Mouse (Mus musculus) bone marrow, adult 2 months (tissue): ENCODE measurements around the gene Sppl2a.

ENCODE experiments used
- CTCF ChIP-seq: fragments of 200-500 bp; IDR thresholded peaks from 2 replicates; pipeline ENCODE4 v1.5.1; 2011; ENCODE audit warnings: low read length, control low read depth; ENCODE audit not compliant: control insufficient read depth, insufficient read depth
- POLR2A ChIP-seq: fragments of 200-500 bp; IDR thresholded peaks from 2 replicates; pipeline ENCODE4 v1.6.1; 2011; ENCODE audit warnings: low read depth, mild to moderate bottlenecking, control low read depth, low read length, borderline replicate concordance; ENCODE audit not compliant: control insufficient read depth

DNA sequence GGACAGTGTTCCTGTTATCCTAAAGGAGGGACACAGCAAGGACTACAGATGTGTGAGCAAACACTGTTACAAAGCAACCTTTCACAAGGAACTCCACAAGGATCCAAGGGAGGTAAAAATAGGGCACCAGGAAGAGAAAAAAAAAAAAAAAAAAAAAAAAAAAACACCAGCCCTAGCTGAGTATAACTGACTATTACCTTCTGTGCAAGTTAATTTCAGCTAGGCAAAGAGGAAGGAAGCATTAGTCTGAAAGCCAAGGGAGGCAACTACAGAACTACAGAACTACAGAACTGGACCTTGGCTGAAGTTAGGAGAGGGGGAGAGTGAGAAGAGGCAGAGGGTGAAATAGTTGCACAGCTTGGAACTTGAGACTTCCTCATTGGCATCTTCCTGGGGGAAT lies 886 bp upstream of the Sppl2a start:
- TF ChIP-seq CTCF: no peak
- TF ChIP-seq POLR2A: no peak
